Comparison of ENCODE assay signal across 8 mouse cellular contexts in genomic region chr13:23761871-23762821, GRCm38 (mm10). TPM values are rescaled to one million over a fixed set of nuclear protein-coding genes. Genes with fewer than 3 reads are reported as not detected.
DNase-seq lines count a peak whose midpoint lies in the region; ATAC-seq and TF ChIP-seq lines count a peak whose summit lies in the region.
"Not testable (repeated sequence)": the region's sequence is repeated elsewhere in the genome, so short reads cannot be mapped to it uniquely, and the experiment has no call there.

Gene Hist1h3a (minus strand): TSS chr13:23762386.

- not testable (repeated sequence) for TF ChIP-seq CTCF in bone marrow, adult 2 months (IDR thresholded peaks at IDR 0.05; ENCODE audit: control insufficient read depth, insufficient read depth, low read length); embryonic fibroblast, embryonic 13.5 days (IDR thresholded peaks at IDR 0.05; ENCODE audit: borderline replicate concordance, insufficient read depth, low read length); midbrain, postnatal 0 days (IDR thresholded peaks at IDR 0.05)

- H3K4me2 ChIP-seq in heart, embryonic 12.5 days: peak within 1 kb of the TSS; percentile 83
- H3K4me2 ChIP-seq in kidney, embryonic 15.5 days: peak within 1 kb of the TSS; percentile 85
- H3K4me2 ChIP-seq in midbrain, postnatal 0 days (ENCODE audit: low read depth, low read length, poor library complexity, severe bottlenecking): peak within 1 kb of the TSS; percentile 82

- H3K9me3 ChIP-seq in heart, embryonic 12.5 days (replicated peaks); kidney, embryonic 15.5 days (replicated peaks); midbrain, postnatal 0 days (ENCODE audit: low read length): not testable (repeated sequence)

- peak; percentile 95 for DNase-seq in A20 (ENCODE audit: low read depth, low spot score)
- DNase-seq in liver: peak; percentile 84
- DNase-seq in midbrain, postnatal 0 days (ENCODE audit: low spot score): peak; percentile 93
- DNase-seq in spleen, postnatal 36 days (ENCODE audit: low spot score in 2 of 2): peak; percentile 72 to 83

- ATAC-seq in heart, embryonic 12.5 days (ENCODE audit: insufficient number of reproducible peaks, low FRiP score): peak; percentile 68
- ATAC-seq in kidney, embryonic 15.5 days (replicated peaks; ENCODE audit: low FRiP score): peak; percentile 67
- ATAC-seq in midbrain, postnatal 0 days (ENCODE audit: low FRiP score): peak; percentile 70

- peak; percentile 96 for TF ChIP-seq POLR2A in bone marrow, adult 2 months (IDR thresholded peaks at IDR 0.05; ENCODE audit: borderline replicate concordance, control insufficient read depth, low read depth, low read length)
- peak; percentile 94 for TF ChIP-seq POLR2A in embryonic fibroblast, embryonic 13.5 days (IDR thresholded peaks at IDR 0.05; ENCODE audit: low read depth, low read length)

- H3K4me1 ChIP-seq in bone marrow, adult 2 months (ENCODE audit: control insufficient read depth, insufficient read depth, low read length); embryonic fibroblast, embryonic 13.5 days (ENCODE audit: control insufficient read depth, insufficient read depth, low read length); midbrain, postnatal 0 days (ENCODE audit: insufficient read depth, low read length): not testable (repeated sequence)
- H3K4me1 ChIP-seq in heart, embryonic 12.5 days (replicated peaks): peaks cover 28% of the 10 kb centered on the region
- peaks cover 32% of the 10 kb centered on the region for H3K4me1 ChIP-seq in kidney, embryonic 15.5 days

- H3K9ac ChIP-seq in heart, embryonic 12.5 days: peak within 1 kb of the TSS; percentile 81
- H3K9ac ChIP-seq in kidney, embryonic 15.5 days: peak within 1 kb of the TSS; percentile 61
- H3K9ac ChIP-seq in midbrain, postnatal 0 days (replicated peaks; ENCODE audit: low read length, poor library complexity, severe bottlenecking): peak within 1 kb of the TSS; percentile 25; the same call in 1 of the 2 replicates

- peak within 1 kb of the TSS; percentile 99 for H3K27ac ChIP-seq in bone marrow, adult 2 months (ENCODE audit: control insufficient read depth, insufficient read depth, low read depth, low read length, poor library complexity)
- H3K27ac ChIP-seq in embryonic fibroblast, embryonic 13.5 days (ENCODE audit: insufficient read depth, low read length): peak within 1 kb of the TSS; percentile 93
- peak within 1 kb of the TSS; percentile 94 for H3K27ac ChIP-seq in heart, embryonic 12.5 days (ENCODE audit: poor library complexity, severe bottlenecking)
- H3K27ac ChIP-seq in kidney, embryonic 15.5 days: peak within 1 kb of the TSS; percentile 98
- peak within 1 kb of the TSS; percentile 75 for H3K27ac ChIP-seq in midbrain, postnatal 0 days (ENCODE audit: low read depth, low read length)

- H3K27me3 ChIP-seq in heart, embryonic 12.5 days (replicated peaks); kidney, embryonic 15.5 days; midbrain, postnatal 0 days (ENCODE audit: insufficient read depth, low read length): not testable (repeated sequence)

- under 1% methylated on average over 38 of the region's 52 CpGs for WGBS in bone marrow, adult 2 months
- WGBS in heart, embryonic 12.5 days: under 1% methylated on average over 36 of the region's 52 CpGs
- WGBS in kidney, embryonic 15.5 days: under 1% methylated on average over 31 of the region's 52 CpGs
- WGBS in midbrain, postnatal 0 days: under 1% methylated on average over 25 of the region's 52 CpGs

- H3K4me3 ChIP-seq in bone marrow, adult 2 months (replicated peaks; ENCODE audit: control insufficient read depth, low read depth, low read length): peak within 1 kb of the TSS; percentile 66
- peak within 1 kb of the TSS; percentile 40 for H3K4me3 ChIP-seq in embryonic fibroblast, embryonic 13.5 days (ENCODE audit: insufficient read depth, low read length)
- H3K4me3 ChIP-seq in heart, embryonic 12.5 days: peak within 1 kb of the TSS; percentile 57
- H3K4me3 ChIP-seq in kidney, embryonic 15.5 days (replicated peaks): peak within 1 kb of the TSS; percentile 61
- H3K4me3 ChIP-seq in midbrain, postnatal 0 days (ENCODE audit: low read depth, low read length): peak within 1 kb of the TSS; percentile 58

- H3K36me3 ChIP-seq in heart, embryonic 12.5 days; kidney, embryonic 15.5 days; midbrain, postnatal 0 days (ENCODE audit: insufficient read depth, low read length): not testable (repeated sequence)

RNA-seq across cellular contexts. Expression of gene Hist1h3a, which starts in this region (rescaled TPM):
- 11.4 and 30.9 TPM in 2 replicates for polyA plus RNA-seq in bone marrow, adult 2 months (2011; ENCODE audit: insufficient read depth, insufficient read length, low replicate concordance, missing spikeins)
- 2.0 and 5.5 TPM in 2 replicates for polyA plus RNA-seq in embryonic fibroblast, embryonic 13.5 days (2011; ENCODE audit: insufficient read length, low read depth, missing spikeins)
- polyA plus RNA-seq in heart, embryonic 12.5 days (2016; fragmentation: Nextera tagmentation; extraction: Ambion mirVana): 1.7 and 3.5 TPM in 2 replicates
- 8.0 and 9.4 TPM in 2 replicates for polyA plus RNA-seq in kidney, embryonic 15.5 days (2015; fragmentation: Nextera tagmentation; extraction: Ambion mirVana)
- total RNA-seq in midbrain, postnatal 0 days (2014; rRNA removed): 322 and 620 TPM in 2 replicates
- polyA plus RNA-seq in midbrain, postnatal 0 days (2015; fragmentation: Nextera tagmentation; extraction: Ambion mirVana): 0.99 and 1.4 TPM in 2 replicates

Comparison
In these comparisons a context has a peak if more than half of its experiments do, and no peak if none do; other contexts are left out.
1. Peak in every context shown above with its lines: DNase-seq, ATAC-seq, H3K4me3 ChIP-seq and H3K27ac ChIP-seq.
2. H3K9ac ChIP-seq: peak in every context shown above with its lines; median percentile 81 in heart, embryonic 12.5 days; 61 in kidney, embryonic 15.5 days; 25 in midbrain, postnatal 0 days.